8 mouse cellular contexts compared by ENCODE assay signal in the genomic region with DNA sequence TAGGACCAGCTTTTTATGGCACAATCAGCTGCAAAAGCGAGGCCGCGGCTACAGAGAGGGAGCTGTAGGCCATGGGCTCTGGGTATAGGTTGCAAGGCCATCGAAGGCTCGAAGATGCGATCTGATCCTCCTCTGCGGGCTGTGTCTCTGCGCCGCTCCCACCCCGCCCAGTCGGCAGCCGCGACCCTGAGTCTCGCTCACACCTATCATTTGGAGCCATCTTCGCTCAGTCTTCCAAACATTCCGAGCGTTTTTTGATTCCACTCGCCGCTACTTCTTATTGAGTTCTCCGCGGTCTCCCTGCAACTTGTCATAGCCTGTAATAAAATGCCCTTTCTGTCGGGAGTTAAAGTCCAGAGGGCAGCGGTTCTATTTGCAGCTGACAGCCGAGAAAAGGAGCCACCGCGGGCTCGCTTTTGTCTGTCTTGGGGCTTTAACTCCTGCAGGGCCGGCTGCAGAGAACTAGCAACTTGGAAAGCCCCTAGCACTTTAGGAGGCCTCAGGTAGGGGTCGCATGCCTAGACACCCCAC.
DNase-seq lines count a peak whose midpoint lies in the region; ATAC-seq lines count a peak whose summit lies in the region.

No protein-coding gene starts in this region.

- intact Hi-C loops in heart, postnatal 14 days (cut with DNase I), result loop anchor here (5.0 kb wide), 1 partner anchor 44 kb away; no protein-coding TSS in a partner anchor

- no peak for DNase-seq in heart, postnatal 14 days
- peak; percentile 61 for DNase-seq in kidney, adult 9 months
- DNase-seq in c-Kit-positive CD71-positive TER-119-positive erythroid progenitor cells, embryonic 14.5 days (ENCODE audit: low spot score), result no peak

- no peaks in the 10 kb centered on the region for H3K9me3 ChIP-seq in heart, embryonic 12.5 days (replicated peaks)
- no peaks in the 10 kb centered on the region for H3K9me3 ChIP-seq in embryonic facial prominence, embryonic 12.5 days
- no peaks in the 10 kb centered on the region for H3K9me3 ChIP-seq in midbrain, embryonic 16.5 days (replicated peaks; ENCODE audit: control insufficient read depth, low read length, poor library complexity, severe bottlenecking)

- WGBS in heart, embryonic 12.5 days, result 1% methylated on average over 29 of the region's 29 CpGs
- WGBS in embryonic facial prominence, embryonic 12.5 days, result 1% methylated on average over 29 of the region's 29 CpGs
- WGBS in midbrain, embryonic 16.5 days, result under 1% methylated on average over 29 of the region's 29 CpGs

- peaks cover 78% of the 10 kb centered on the region for H3K27me3 ChIP-seq in heart, embryonic 12.5 days (replicated peaks)
- peaks cover 80% of the 10 kb centered on the region for H3K27me3 ChIP-seq in embryonic facial prominence, embryonic 12.5 days
- peaks cover 67% of the 10 kb centered on the region for H3K27me3 ChIP-seq in midbrain, embryonic 16.5 days (ENCODE audit: control insufficient read depth, insufficient read depth, low read depth, low read length)

- no peak overlapping the region for H3K27ac ChIP-seq in heart, embryonic 12.5 days (ENCODE audit: poor library complexity, severe bottlenecking)
- H3K27ac ChIP-seq in embryonic facial prominence, embryonic 12.5 days, result no peak overlapping the region
- H3K27ac ChIP-seq in midbrain, embryonic 16.5 days (ENCODE audit: low read length), result no peak overlapping the region

- H3K36me3 ChIP-seq in heart, embryonic 12.5 days, result no peaks in the 10 kb centered on the region
- no peaks in the 10 kb centered on the region for H3K36me3 ChIP-seq in embryonic facial prominence, embryonic 12.5 days
- H3K36me3 ChIP-seq in midbrain, embryonic 16.5 days (ENCODE audit: control insufficient read depth, insufficient read depth, low read length), result no peaks in the 10 kb centered on the region

- H3K4me2 ChIP-seq in heart, embryonic 12.5 days, result peak overlapping the region; percentile 61
- peak overlapping the region; percentile 46 for H3K4me2 ChIP-seq in embryonic facial prominence, embryonic 12.5 days (replicated peaks)
- peak overlapping the region; percentile 53 for H3K4me2 ChIP-seq in midbrain, embryonic 16.5 days (ENCODE audit: low read length)

- ATAC-seq in heart, embryonic 12.5 days (ENCODE audit: insufficient number of reproducible peaks, low FRiP score), result no peak
- no peak for ATAC-seq in embryonic facial prominence, embryonic 12.5 days (ENCODE audit: insufficient number of reproducible peaks, insufficient read depth, low FRiP score, low TSS enrichment)
- ATAC-seq in midbrain, embryonic 16.5 days, result no peak
- no peak for ATAC-seq in erythroid progenitor cell, adult 5-6 weeks (replicated peaks; ENCODE audit: low FRiP score, poor library complexity, severe bottlenecking)
- no peak for ATAC-seq in inflammation-experienced regulatory T-cells, adult 6 months

- H3K9ac ChIP-seq in heart, embryonic 12.5 days, result no peak overlapping the region
- H3K9ac ChIP-seq in embryonic facial prominence, embryonic 12.5 days, result peak overlapping the region; percentile 24; the same call in 1 of the 2 replicates
- H3K9ac ChIP-seq in midbrain, embryonic 16.5 days (ENCODE audit: low read depth, low read length), result peak overlapping the region; percentile 1; the same call in 1 of the 2 replicates

- peak overlapping the region; percentile 21 for H3K4me3 ChIP-seq in heart, embryonic 12.5 days
- H3K4me3 ChIP-seq in embryonic facial prominence, embryonic 12.5 days, result peak overlapping the region; percentile 23; the same call in 1 of the 2 replicates
- H3K4me3 ChIP-seq in midbrain, embryonic 16.5 days (ENCODE audit: low read depth, low read length), result peak overlapping the region; percentile 16

- H3K4me1 ChIP-seq in heart, embryonic 12.5 days (replicated peaks), result peaks cover 4% of the 10 kb centered on the region; the same call in 1 of the 2 replicates
- H3K4me1 ChIP-seq in embryonic facial prominence, embryonic 12.5 days, result peaks cover 8% of the 10 kb centered on the region; the same call in 1 of the 2 replicates
- peaks cover 6% of the 10 kb centered on the region; the same call in 1 of the 2 replicates for H3K4me1 ChIP-seq in midbrain, embryonic 16.5 days (ENCODE audit: control insufficient read depth, insufficient read depth, low read length)
